Mouse (Mus musculus): ENCODE data around the gene Rmi2. TPM values are rescaled to one million over a fixed set of nuclear protein-coding genes. Genes with fewer than 3 reads are reported as not detected.
"Not testable (repeated sequence)": the region's sequence is repeated elsewhere in the genome, so short reads cannot be mapped to it uniquely, and the experiment has no call there.

Rmi2 gene
- total RNA-seq (2021) = not detected
- long read RNA-seq, partial matches to known transcripts = 0 of 1 reads
- long read RNA-seq, other reads (novel, unspliced or antisense) = 1 of 1 reads

- DNase-seq (ENCODE audit: low spot score in 2 of 2) = peak; percentile 71 to 82
These were observed at the start of gene Rmi2 for GRCm38 (mm10) chr16:10834911-10835587. Gene Rmi2 (plus strand): TSS chr16:10835059.

GRCm38 (mm10) chr16:10785371-10786231 is 49.3 kb upstream of the Rmi2 start, which contains the start of gene Socs1:
Gene Socs1 (minus strand): TSS chr16:10785536.
- peak; percentile 56 to 72 for DNase-seq (ENCODE audit: low spot score in 2 of 2)

- peak; percentile 70 to 91 for DNase-seq (ENCODE audit: low spot score in 2 of 2)
These were observed 48.6 kb upstream of the Rmi2 start for GRCm38 (mm10) chr16:10786288-10786687.

DNA sequence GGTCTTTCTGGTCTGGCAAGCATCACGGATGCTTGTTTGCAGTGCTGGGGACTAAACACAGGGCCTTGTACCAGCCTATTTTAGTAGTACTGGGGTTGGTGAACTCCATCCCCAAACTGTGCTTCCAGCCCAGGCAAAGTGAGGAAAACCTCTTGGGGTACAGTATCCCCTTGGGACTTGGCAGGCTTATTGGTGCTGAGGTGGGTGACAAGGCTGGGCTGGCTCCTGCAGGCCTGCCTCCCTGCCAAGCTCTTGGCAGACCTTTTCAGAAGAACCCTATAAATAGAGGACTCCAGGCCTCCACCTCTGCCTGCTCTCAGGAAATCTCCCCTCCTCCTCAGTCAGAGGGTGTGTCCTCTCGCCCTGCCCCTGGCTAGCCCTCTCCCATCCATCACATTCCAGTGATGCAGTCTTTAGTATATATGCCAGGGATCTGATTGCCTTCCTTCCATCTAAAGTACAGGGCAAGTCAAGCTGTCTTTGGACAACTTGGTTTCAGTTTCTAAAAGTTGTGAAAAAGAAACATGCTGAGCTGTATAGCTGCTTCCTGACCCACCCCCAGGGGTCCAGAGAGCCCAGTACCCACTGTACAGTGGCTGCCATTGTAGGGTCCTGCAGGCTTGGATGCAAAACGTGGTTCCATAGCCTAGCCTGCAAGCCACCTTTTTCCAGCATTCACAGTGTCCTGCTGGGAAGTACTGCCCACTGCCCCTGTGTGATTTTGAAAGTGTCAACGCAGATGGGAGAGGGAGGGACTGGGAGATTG is 47.9 kb upstream of the Rmi2 start:
- no peak for DNase-seq (ENCODE audit: low spot score in 2 of 2)

- DNase-seq (ENCODE audit: low spot score in 2 of 2) = no peak
These were observed 47.3 kb upstream of the Rmi2 start for GRCm38 (mm10) chr16:10787548-10788058.

DNA sequence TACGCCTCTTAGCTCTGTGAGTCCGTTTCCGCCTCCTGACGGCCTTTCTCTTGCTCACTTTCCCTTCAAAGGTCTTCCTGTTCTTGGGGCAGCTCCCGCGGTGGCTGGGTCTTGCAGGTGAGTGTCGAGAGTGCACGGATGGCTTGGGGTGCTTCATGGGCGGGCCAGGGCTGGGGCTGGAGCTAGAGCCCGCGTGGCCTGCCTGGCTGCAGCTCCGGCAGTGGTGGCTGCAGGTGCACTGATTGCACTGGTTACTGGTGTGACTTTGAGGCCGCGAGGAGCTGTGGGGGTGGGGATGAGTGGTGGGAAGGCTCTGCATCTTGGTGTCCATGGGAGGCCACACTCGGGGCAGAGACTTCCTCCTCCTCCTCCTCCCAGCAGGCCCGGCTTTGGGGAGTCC is 46.6 kb upstream of the Rmi2 start, which contains the start of gene Tnp2:
Tnp2 (minus strand) TSS at position 390 of the 400 bp plus-strand sequence.
- no peak for DNase-seq (ENCODE audit: low spot score in 2 of 2)

- DNase-seq (ENCODE audit: low spot score in 2 of 2) = no peak
These were observed 46.0 kb upstream of the Rmi2 start for GRCm38 (mm10) chr16:10788866-10789265.

GRCm38 (mm10) chr16:10790702-10791101 is 44.2 kb upstream of the Rmi2 start, which contains the start of gene Prm3:
Gene Prm3 (minus strand): TSS chr16:10790914.
- no peak for DNase-seq (ENCODE audit: low spot score in 2 of 2)

GRCm38 (mm10) chr16:10796034-10796433 is 38.8 kb upstream of the Rmi2 start, which contains the start of gene Prm2:
Gene Prm2 (minus strand): TSS chr16:10796134.
- no peak for DNase-seq (ENCODE audit: low spot score in 2 of 2)

- DNase-seq (ENCODE audit: low spot score in 2 of 2) = not testable (repeated sequence)
These were observed 32.4 kb upstream of the Rmi2 start for GRCm38 (mm10) chr16:10802420-10802819.

DNA sequence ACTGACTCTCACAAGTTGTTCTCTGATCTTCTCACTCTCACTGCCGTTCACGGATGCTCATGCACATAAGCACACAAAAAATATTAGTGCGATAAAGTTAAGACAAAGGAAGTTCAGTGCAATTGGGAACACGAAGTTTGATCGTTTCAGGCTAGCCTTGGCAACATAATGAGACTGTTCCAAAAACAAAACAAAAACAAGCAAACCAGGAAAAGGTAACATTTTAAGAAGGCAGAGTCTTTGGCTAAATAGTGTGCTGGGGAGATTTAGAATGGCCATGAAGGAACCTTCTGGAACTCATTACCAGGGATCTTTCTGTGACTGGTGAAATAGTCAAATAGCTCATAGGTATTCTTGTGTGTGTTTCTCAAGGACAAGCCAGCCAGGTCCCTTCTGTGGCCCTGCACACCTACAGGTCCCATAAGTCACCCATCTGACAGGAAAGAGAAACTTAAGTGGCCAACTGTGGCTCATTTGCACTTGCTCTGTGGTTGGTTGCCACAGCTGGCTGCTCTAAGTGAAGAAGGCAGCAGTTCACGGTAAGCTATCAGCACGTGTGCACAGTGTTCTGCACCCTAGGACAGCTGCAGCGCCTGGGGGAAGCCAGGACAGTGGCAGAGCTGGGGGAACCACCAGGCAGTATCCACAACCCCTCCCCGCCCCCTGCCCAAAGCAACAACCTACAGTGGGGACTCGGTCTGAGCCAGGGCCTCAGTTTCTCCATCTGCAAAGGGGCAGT is 28.9 kb upstream of the Rmi2 start, which contains the start of gene Prm1:
Prm1 (minus strand) TSS at position 51 of the 739 bp plus-strand sequence.
- DNase-seq (ENCODE audit: low spot score in 2 of 2) = no peak

DNA sequence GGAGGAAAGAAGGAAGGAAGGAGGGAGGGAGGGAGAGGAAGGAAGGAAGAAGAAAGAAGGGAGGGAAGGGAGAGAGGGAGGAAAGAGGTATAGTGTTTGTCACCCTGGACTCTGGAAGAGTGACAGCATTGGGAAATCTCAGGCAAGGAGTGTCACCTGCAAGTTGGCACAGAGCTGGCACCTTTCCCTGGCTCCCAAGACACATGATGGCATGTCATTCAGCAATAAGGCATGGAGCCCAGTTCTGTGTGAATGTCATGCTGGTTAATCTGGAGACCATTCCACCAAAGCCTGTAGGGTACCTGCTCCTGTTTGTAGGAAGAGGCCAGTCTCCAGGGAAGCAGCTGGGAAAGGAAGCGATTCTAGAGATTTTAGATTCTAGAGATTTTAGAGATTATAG is 24.5 kb upstream of the Rmi2 start:
- DNase-seq (ENCODE audit: low spot score in 2 of 2) = no peak

GRCm38 (mm10) chr16:10812865-10813371 is 21.9 kb upstream of the Rmi2 start, which contains the start of gene Gm11172:
Gene Gm11172 (plus strand): TSS chr16:10812915.
- no peak for DNase-seq (ENCODE audit: low spot score in 2 of 2)

GRCm38 (mm10) chr16:10813726-10814125 is 21.1 kb upstream of the Rmi2 start:
- no peak for DNase-seq (ENCODE audit: low spot score in 2 of 2)

DNA sequence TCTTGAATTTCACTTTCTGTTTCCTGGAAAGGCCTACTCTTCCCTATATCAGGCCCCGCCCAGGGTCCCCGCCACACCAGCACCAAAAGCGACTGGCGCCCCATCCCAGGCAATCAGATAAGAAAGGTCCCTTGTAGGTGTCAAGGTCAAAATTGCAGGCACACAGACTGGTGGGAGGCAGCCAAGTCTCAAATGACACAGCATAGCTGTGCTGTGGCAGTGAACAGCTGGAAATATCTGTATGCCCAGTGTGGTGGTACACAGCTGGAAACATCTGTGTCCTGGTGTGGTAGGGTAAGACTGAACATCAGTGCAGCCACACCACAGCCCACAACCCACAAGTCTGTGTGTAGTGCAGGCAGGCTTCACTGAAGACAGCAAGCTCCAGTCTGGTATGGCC is 20.0 kb upstream of the Rmi2 start:
- no peak for DNase-seq (ENCODE audit: low spot score in 2 of 2)

- no peak for DNase-seq (ENCODE audit: low spot score in 2 of 2)
These were observed 16.2 kb upstream of the Rmi2 start for GRCm38 (mm10) chr16:10818579-10819135.

DNA sequence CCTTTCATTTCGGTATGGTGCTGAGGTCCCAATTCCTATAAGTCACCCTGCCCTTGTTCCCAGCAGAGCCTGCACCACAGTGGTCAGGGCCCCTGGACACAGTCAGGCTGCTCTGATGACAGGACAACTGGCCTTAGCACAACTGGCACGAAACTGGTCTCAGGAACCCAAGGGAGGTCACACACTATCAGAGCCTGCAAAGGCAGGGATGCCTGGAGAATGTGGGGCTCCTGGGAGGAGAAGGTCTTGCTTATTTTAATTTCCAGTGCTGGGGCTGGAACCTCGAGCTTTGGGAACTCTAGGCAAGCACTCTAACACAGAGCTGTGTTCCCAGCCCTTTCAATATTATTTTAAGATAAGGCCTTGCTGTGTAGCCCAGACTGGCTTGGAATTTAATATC is 14.9 kb upstream of the Rmi2 start:
- DNase-seq (ENCODE audit: low spot score in 2 of 2) = no peak

DNA sequence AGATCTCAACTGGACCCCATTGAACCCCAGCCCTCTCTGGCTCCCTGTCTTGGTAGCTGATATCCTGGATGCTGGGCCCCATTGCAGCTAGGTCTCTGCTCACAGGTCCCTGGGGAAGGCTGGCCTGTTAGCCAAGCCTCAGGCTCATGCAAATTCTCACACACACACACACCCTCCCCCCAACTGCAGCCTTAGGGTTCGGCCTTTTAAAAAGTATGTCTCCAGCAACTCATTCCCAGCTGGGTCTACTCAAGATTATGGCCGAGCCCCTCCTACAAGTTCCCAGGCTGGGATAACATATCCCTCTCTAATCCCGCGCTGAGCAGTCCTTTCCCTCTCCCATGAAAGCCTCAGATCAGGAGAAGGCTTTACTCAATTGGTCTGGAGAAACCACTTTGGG is 13.5 kb upstream of the Rmi2 start:
- DNase-seq (ENCODE audit: low spot score in 2 of 2) = no peak

DNA sequence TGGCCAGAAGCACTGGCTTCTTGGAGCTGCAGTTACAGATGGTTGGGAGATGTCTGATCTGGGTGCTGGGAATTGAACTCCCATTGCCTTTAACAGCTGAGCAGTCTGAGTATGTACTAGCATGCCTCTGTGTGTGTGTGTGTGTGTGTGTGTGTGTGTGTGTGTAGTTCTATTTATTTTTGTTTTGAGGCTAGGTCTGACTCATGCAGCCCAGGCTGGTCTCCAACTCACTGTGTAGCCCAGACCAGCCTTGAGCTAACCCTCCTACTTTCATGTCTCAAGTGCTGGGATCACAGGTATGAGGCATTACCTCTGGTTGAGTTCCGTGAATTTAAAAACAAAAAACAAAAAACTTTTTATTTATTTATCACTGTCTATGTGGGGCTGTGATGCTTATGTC is 10.3 kb upstream of the Rmi2 start:
- peak in 1 of 2 experiments; percentile 9 for DNase-seq (ENCODE audit: low spot score in 2 of 2)

DNA sequence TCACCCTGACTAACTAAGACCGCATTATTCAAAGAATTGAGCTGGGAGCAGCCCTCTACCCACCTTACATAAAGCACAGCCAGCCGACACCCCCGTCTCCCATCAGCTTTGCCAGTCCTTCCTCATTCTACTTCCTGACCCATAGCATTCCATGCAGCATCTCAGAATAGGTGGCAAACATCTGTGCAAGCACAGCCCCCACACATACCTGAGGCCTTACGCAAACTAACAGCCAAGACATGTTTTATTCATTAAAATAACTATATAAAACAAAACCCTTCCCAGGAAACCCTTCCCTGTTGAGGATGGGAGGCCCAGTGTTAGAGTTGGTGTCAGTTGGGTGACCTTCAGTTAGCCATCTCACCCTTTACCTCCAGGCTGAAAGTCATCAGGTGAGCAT is 9.0 kb upstream of the Rmi2 start:
- no peak for DNase-seq (ENCODE audit: low spot score in 2 of 2)
